ENCODE assay signal across 15 mouse cellular contexts in the genomic region with DNA sequence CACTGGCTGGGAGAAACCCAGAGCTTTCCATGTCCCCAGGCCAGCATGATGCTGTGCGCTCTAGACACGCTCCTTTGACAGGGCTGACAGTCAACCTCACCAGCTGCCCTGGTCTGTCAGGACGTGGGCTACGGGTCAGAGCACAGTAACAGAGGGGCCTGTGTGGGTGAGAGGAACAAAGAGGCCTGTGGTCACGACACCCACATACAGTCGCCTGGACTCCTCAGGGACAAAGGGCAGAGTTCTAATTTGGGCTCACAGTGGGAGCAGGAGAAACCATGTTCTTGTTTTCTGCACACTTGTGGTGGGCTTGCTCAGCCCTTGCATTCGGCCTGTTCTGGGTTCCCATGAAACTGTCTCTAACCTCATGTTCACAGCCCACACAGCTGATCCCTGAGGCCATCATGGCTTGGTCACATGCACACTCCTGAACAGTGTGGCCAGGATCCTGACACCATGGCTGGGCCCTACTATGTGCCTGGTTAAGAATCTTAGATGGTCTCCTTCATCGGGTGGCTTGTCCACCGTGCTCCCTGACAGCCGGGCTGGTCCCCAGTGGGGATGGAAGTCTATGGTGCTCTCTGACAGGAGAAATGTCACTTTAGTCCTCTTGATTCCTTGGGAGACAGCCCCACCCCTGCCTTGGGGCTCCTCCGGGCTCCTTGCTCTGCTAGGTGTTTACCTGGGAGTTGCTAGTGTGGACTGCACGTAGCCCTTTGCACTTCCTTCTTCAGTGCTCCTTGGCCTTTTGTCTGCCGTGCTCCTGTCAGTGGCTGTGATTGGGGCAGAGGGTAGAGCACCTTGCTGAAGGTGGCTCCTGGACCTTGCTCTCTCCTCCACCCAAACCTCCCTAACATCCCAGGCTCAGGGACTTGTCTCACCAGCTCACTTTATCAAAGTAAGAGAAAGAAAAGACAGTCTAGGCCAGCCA. TPM values are rescaled to one million over a fixed set of nuclear protein-coding genes. Genes with fewer than 3 reads are reported as not detected.
DNase-seq lines count a peak whose midpoint lies in the region; ATAC-seq lines count a peak whose summit lies in the region.
"Had no signal": no experiment of that assay in that cellular context is flagged by ENCODE, and none has a peak within 500 bp of the region (broad histone marks: within the 10 kb centered on the region; RNA-seq: fewer than 3 reads in every experiment).

No protein-coding gene starts in this region.

- no peak overlapping the region for H3K4me2 ChIP-seq in embryonic facial prominence, embryonic 15.5 days (replicated peaks)
- no peak overlapping the region for H3K4me2 ChIP-seq in stomach, embryonic 14.5 days (replicated peaks; ENCODE audit: low read depth, low read length)
- H3K4me2 ChIP-seq: lung, embryonic 15.5 days; neural tube, embryonic 15.5 days had no signal

- H3K4me1 ChIP-seq in embryonic facial prominence, embryonic 15.5 days = no peaks in the 10 kb centered on the region
- 0 out of 2 replicates have a peak, but pooled peaks cover 5% of the 10 kb centered on the region for H3K4me1 ChIP-seq in stomach, embryonic 14.5 days (ENCODE audit: control insufficient read depth, insufficient read depth, low read length)
- H3K4me1 ChIP-seq: limb, embryonic 10.5 days; neural tube, embryonic 15.5 days had no signal

- DNase-seq in layer of hippocampus, adult 9-11 months = peak; percentile 67
- no peak for DNase-seq in layer of hippocampus, adult 11-12 months (ENCODE audit: low spot score)
- DNase-seq in kidney, postnatal 25 days = peak; percentile 17 to 62
- no peak for DNase-seq in frontal cortex, postnatal 10 days (ENCODE audit: low spot score in 2 of 2)
- DNase-seq in adrenal gland, postnatal 4 days (ENCODE audit: low spot score in 2 of 2) = no peak
- DNase-seq: cerebellum, adult 2 months; right cerebral cortex, postnatal 14 days; thymus, postnatal 36 days had no signal

- H3K27ac ChIP-seq in embryonic facial prominence, embryonic 15.5 days (replicated peaks) = no peak overlapping the region
- peak overlapping the region; percentile 15; the same call in 1 of the 2 replicates for H3K27ac ChIP-seq in stomach, embryonic 14.5 days (ENCODE audit: low read length)
- H3K27ac ChIP-seq: hindbrain, postnatal 0 days; limb, embryonic 10.5 days; lung, embryonic 15.5 days; neural tube, embryonic 15.5 days had no signal

- H3K4me3 ChIP-seq in embryonic facial prominence, embryonic 15.5 days (replicated peaks) = no peak overlapping the region
- H3K4me3 ChIP-seq in stomach, embryonic 14.5 days (ENCODE audit: low read depth, low read length) = no peak overlapping the region
- H3K4me3 ChIP-seq: limb, embryonic 10.5 days; lung, embryonic 15.5 days; neural tube, embryonic 15.5 days had no signal

- H3K9ac ChIP-seq in embryonic facial prominence, embryonic 15.5 days = no peak overlapping the region
- no peak overlapping the region for H3K9ac ChIP-seq in stomach, embryonic 14.5 days (replicated peaks; ENCODE audit: low read depth, low read length)
- H3K9ac ChIP-seq: lung, embryonic 15.5 days; neural tube, embryonic 15.5 days had no signal

- WGBS in embryonic facial prominence, embryonic 15.5 days = 69% methylated on average over 13 of the region's 13 CpGs
- WGBS in stomach, embryonic 14.5 days = 75% methylated on average over 13 of the region's 13 CpGs

- no peaks in the 10 kb centered on the region for H3K27me3 ChIP-seq in embryonic facial prominence, embryonic 15.5 days
- H3K27me3 ChIP-seq in stomach, embryonic 14.5 days (ENCODE audit: control insufficient read depth, insufficient read depth, low read length) = no peaks in the 10 kb centered on the region
- H3K27me3 ChIP-seq: lung, embryonic 15.5 days; neural tube, embryonic 15.5 days had no signal

- no peaks in the 10 kb centered on the region for H3K9me3 ChIP-seq in embryonic facial prominence, embryonic 15.5 days (replicated peaks)
- no peaks in the 10 kb centered on the region for H3K9me3 ChIP-seq in stomach, embryonic 14.5 days (ENCODE audit: control insufficient read depth, low read depth, low read length)
- H3K9me3 ChIP-seq: limb, embryonic 10.5 days; lung, embryonic 15.5 days; neural tube, embryonic 15.5 days had no signal

- H3K36me3 ChIP-seq in embryonic facial prominence, embryonic 15.5 days = no peaks in the 10 kb centered on the region
- H3K36me3 ChIP-seq in stomach, embryonic 14.5 days (ENCODE audit: control insufficient read depth, insufficient read depth, low read length) = no peaks in the 10 kb centered on the region
- H3K36me3 ChIP-seq: limb, embryonic 10.5 days; lung, embryonic 15.5 days; neural tube, embryonic 15.5 days had no signal

- ATAC-seq in embryonic facial prominence, embryonic 15.5 days (ENCODE audit: insufficient number of reproducible peaks, low FRiP score, low TSS enrichment, low read depth) = 0 out of 2 replicates have a peak, but pooled peaks have one; percentile 24
- ATAC-seq in stomach, embryonic 14.5 days (ENCODE audit: insufficient number of reproducible peaks, insufficient read depth, low FRiP score, low read depth) = peak; percentile 75
- ATAC-seq in erythroblast, adult 5-6 weeks (replicated peaks; ENCODE audit: low FRiP score, poor library complexity, severe bottlenecking) = no peak
- ATAC-seq: hindbrain, postnatal 0 days had no signal

RNA-seq across cellular contexts. Expression of a gene that starts 34.6 kb away (rescaled TPM):
- polyA plus RNA-seq in embryonic facial prominence, embryonic 15.5 days (2015; fragmentation: Nextera tagmentation; extraction: Ambion mirVana) = 106 and 114 TPM in 2 replicates
- polyA plus RNA-seq in stomach, embryonic 14.5 days (2014; fragmentation: Nextera tagmentation; extraction: Ambion mirVana) = 140 and 154 TPM in 2 replicates
- 100 to 1,000 TPM; 127 to 129 TPM for total RNA-seq in adrenal gland, postnatal 4 days (2021)
- 2.3 and 21.5 TPM in 2 replicates for total RNA-seq in erythroblast, adult 5-6 weeks (2015; ENCODE audit: low replicate concordance)
- total RNA-seq in erythroblast, adult 5-6 weeks (2017; ENCODE audit: low replicate concordance) = 0.60 and 9.2 TPM in 2 replicates

RNA-seq across cellular contexts. Expression of a gene that starts 42.3 kb away (rescaled TPM):
- 16.6 and 17.9 TPM in 2 replicates for polyA plus RNA-seq in embryonic facial prominence, embryonic 15.5 days (2015; fragmentation: Nextera tagmentation; extraction: Ambion mirVana)
- polyA plus RNA-seq in stomach, embryonic 14.5 days (2014; fragmentation: Nextera tagmentation; extraction: Ambion mirVana) = 22.0 and 22.1 TPM in 2 replicates
- total RNA-seq in adrenal gland, postnatal 4 days (2021) = 10 to 100 TPM in 1 of 2 experiments, 1 to 10 TPM in 1; 8.0 to 10.4 TPM
- 3.3 TPM in 2 replicates for total RNA-seq in erythroblast, adult 5-6 weeks (2015; ENCODE audit: low replicate concordance)
- total RNA-seq in erythroblast, adult 5-6 weeks (2017; ENCODE audit: low replicate concordance) = 4.2 and 5.7 TPM in 2 replicates

Comparison
In these comparisons a context has a peak if more than half of its experiments do, and no peak if none do; other contexts are left out.
1. DNase-seq: peak in layer of hippocampus, adult 9-11 months (single experiment) and kidney, postnatal 25 days (2 of 2); none in layer of hippocampus, adult 11-12 months (single experiment), frontal cortex, postnatal 10 days (0 of 2) and adrenal gland, postnatal 4 days (0 of 2).
2. RNA of a gene that starts 34.6 kb away (total RNA-seq): 127 to 129 TPM in adrenal gland, postnatal 4 days; 0.60 to 21.5 TPM in erythroblast, adult 5-6 weeks; every median in the first group is over 4 times any median in the second.